Mouse (Mus musculus) embryonic stem cell, embryonic (primary cell): ENCODE results near the gene Col27a1.

Experiments
- CTCF ChIA-PET, 4 experiments: fragments of 300-600 bp in 2 of 4; fragments of 350-600 bp in 2 of 4; sonication (Branson Sonifier 250); formaldehyde crosslinking; loops; one replicate each; lab custom pipeline; 2022; ENCODE audit warnings: inconsistent platforms in 2 of 4; lab: Charles Lee
- POLR2A ChIA-PET, 4 experiments: fragments of 300-600 bp in 2 of 4; fragments of 350-600 bp in 2 of 4; sonication (Branson Sonifier 250); formaldehyde crosslinking; loops; one replicate each; lab custom pipeline; 2022; ENCODE audit warnings: antibody characterized with exemption in 4 of 4, inconsistent platforms in 1 of 4; lab: Charles Lee

Col27a1 gene

DNA sequence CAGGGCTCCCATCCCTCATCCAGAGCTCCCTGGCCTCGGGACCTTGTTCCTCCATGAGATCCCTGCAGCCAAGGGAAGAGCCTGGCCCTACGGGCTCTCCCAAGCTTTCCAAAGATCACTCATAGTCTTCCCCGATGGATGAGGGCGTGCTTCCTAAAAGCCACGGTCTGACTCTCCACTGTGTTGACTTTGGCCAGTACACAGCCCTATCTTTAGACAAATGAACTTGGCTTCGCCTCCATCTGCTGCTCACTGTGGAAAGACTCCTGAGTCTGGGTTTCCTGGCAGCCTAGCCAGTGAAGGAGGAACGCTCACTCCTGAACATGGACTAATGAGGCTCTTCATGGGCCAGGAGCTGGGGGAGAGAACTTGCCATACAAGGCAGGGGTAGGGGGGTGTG lies 65.0 kb downstream of the Col27a1 start:
- POLR2A ChIA-PET, result no interaction called here
- CTCF ChIA-PET, result interaction anchor here in 2 of 4 experiments (0.6 to 1.1 kb wide), 2 partner anchors 28 to 49 kb away, joined by 3 to 4 read pairs; no protein-coding TSS in a partner anchor

GRCm38 (mm10) chr4:63281694-63282093 lies 67.9 kb downstream of the Col27a1 start:
- ChIA-PET CTCF (interaction anchor here in 3 of 4 experiments (0.6 to 1.7 kb wide), 4 partner anchors 25 to 477 kb away, joined by 3 to 9 read pairs (median 4); no protein-coding TSS in a partner anchor), POLR2A (interaction anchor here in 1 of 4 experiments (0.7 kb wide), 1 partner anchor 9 kb away, joined by 3 read pairs; no protein-coding TSS in a partner anchor)

GRCm38 (mm10) chr4:63283319-63283718 lies 69.5 kb downstream of the Col27a1 start:
- ChIA-PET CTCF (interaction anchor here in 2 of 4 experiments (0.6 to 1.7 kb wide), 2 partner anchors 24 kb away, joined by 8 to 9 read pairs; no protein-coding TSS in a partner anchor), POLR2A (no interaction called here)

DNA sequence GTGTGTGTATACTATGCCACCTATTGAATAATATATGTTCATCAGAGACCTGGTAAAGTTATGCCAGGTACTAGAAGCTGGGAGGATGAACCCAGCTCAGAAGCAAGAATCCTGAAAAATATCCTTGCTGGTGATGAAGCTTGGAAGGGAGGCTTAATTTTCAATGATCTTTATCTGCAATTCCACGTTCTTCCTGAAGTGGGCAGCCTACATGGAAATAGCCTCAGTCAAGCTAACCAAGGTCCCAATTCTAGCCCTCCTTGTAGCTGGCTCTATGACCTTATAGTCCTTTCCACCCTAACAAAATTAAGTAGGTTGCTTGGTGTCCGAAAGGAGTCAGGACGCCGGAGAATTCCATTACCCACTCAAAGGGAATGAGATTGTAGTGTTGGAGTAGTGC lies 72.2 kb downstream of the Col27a1 start:
- CTCF ChIA-PET, result interaction anchor here (0.6 to 1.6 kb wide), 5 partner anchors 13 to 174 kb away, joined by 4 to 7 read pairs (median 5); no protein-coding TSS in a partner anchor
- POLR2A ChIA-PET, result interaction anchor here in 1 of 4 experiments (0.7 kb wide), 1 partner anchor 11 kb away, joined by 4 read pairs; no protein-coding TSS in a partner anchor

GRCm38 (mm10) chr4:63288497-63288896 lies 74.7 kb downstream of the Col27a1 start:
- ChIA-PET POLR2A (interaction anchor here in 1 of 4 experiments (0.7 kb wide), 1 partner anchor 11 kb away, joined by 3 read pairs; no protein-coding TSS in a partner anchor), CTCF (interaction anchor here (0.6 to 2.6 kb wide), 5 partner anchors 19 to 73 kb away, joined by 3 to 7 read pairs (median 5); no protein-coding TSS in a partner anchor)

GRCm38 (mm10) chr4:63290081-63290480 lies 76.3 kb downstream of the Col27a1 start:
- ChIA-PET POLR2A (no interaction called here), CTCF (interaction anchor here in 1 of 4 experiments (1.0 kb wide), 1 partner anchor 17 kb away, joined by 12 read pairs; no protein-coding TSS in a partner anchor)

DNA sequence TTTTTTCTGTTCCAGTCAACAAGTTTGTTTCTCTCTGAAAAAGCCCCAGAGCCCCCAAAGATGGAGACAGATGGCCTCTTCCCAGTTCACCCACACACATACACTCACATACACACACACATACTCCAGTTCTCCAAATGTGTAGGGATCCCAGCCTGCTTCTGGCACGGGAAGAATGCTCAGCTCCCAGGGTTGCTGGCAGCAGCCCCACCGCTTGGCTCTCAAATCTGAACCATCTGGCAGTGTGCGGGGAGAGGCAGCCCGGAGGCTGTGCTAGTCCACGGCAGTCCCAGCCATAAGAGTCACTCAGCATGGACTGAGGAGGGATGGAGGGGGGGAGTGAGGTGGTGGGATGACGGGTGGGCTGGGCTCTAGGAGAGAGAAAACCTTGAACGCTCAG lies 77.3 kb downstream of the Col27a1 start:
- ChIA-PET CTCF (interaction anchor here in 1 of 4 experiments (0.7 kb wide), 1 partner anchor 16 kb away, joined by 3 read pairs; no protein-coding TSS in a partner anchor), POLR2A (no interaction called here)

- ChIA-PET POLR2A (no interaction called here), CTCF (interaction anchor here in 1 of 4 experiments (0.7 kb wide), 1 partner anchor 15 kb away, joined by 3 read pairs; no protein-coding TSS in a partner anchor)
Measured at GRCm38 (mm10) chr4:63291658-63292057, 77.9 kb downstream of the Col27a1 start.

DNA sequence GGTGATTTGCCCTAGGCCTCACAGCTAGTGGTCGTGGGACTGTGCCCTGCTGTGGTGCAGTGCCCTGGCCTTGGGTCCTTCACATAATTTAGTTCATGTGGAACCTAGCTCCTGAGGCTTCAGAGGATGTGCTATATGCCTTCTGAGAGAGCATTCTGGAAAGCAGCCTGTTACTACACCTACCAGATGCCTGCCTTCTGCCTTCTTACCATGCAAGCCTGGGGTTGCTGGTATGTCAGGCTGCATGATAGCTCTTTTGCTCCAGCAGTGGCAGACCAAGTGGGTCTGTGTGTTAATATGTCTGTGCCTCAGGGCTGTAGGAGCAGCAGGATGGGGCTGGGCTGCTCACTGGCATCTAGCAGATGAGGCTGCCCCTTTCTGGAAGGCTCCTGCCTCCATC lies 81.8 kb downstream of the Col27a1 start:
- CTCF ChIA-PET, result interaction anchor here in 3 of 4 experiments (0.6 to 1.3 kb wide), 4 partner anchors 11 to 1369 kb away, joined by 3 read pairs; partner anchors contain the start of gene Col27a1 (in 1 of the 3)
- POLR2A ChIA-PET, result no interaction called here

- POLR2A ChIA-PET, result interaction anchor here in 1 of 4 experiments (0.6 kb wide), 1 partner anchor 551 kb away, joined by 4 read pairs; no protein-coding TSS in a partner anchor
- CTCF ChIA-PET, result interaction anchor here in 2 of 4 experiments (0.8 to 1.3 kb wide), 2 partner anchors 11 to 82 kb away, joined by 3 read pairs; partner anchors contain the start of gene Col27a1 (in 1 of the 2)
Measured at GRCm38 (mm10) chr4:63296263-63296662, 82.5 kb downstream of the Col27a1 start.

DNA sequence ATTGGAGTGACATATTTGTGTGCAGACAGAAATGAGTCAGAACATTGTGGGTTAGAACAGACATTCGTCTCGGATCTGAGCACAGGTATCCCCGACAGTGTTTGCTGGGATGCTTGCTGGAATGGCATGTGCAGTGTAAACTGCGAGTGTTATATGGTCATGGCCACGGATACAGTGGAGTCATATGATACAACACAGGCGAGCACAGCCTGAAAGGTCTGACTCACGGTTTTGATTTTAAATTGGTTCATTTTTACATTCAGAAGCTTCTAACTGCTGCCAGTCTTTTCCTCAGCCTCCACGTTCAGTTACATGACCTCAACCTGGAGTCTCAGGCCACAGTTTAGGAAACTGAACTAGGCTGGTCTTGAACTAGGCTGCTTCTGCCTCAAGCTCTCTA lies 83.1 kb downstream of the Col27a1 start:
- ChIA-PET CTCF (interaction anchor here in 2 of 4 experiments (1.2 to 2.7 kb wide), 2 partner anchors 11 kb away, joined by 3 to 12 read pairs; no protein-coding TSS in a partner anchor), POLR2A (interaction anchor here in 1 of 4 experiments (0.6 kb wide), 2 partner anchors 11 to 551 kb away, joined by 4 read pairs; no protein-coding TSS in a partner anchor)

GRCm38 (mm10) chr4:63298191-63298590 lies 84.4 kb downstream of the Col27a1 start:
- CTCF ChIA-PET, result interaction anchor here in 1 of 4 experiments (2.7 kb wide), 1 partner anchor 9 kb away, joined by 12 read pairs; no protein-coding TSS in a partner anchor

DNA sequence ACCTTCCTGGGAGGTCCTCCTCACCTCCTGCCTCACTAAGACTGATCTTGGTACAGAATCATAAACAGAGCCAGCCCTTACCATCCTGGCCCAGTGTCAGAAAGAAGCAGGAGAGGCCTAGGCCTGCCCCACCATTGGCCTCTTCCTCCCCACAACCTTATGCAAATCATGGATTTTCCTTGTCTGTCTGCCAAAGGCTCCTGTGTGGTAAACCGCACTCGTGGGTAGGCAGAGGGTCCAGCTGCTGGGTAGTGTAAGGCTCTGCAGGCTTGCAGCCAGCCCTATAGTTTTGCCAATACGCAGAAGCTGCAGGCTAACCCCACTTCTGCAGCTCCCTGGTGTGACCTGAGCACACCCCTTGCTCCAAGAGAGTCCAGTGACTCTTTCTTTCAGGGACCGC lies 88.8 kb downstream of the Col27a1 start:
- ChIA-PET CTCF (interaction anchor here in 1 of 4 experiments (0.6 kb wide), 1 partner anchor 522 kb away, joined by 3 read pairs; no protein-coding TSS in a partner anchor), POLR2A (no interaction called here)

More at GRCm38 (mm10) chr4:63298191-63298590, 84.4 kb downstream of the Col27a1 start:
- POLR2A ChIA-PET, result no interaction called here

GRCm38 (mm10) chr4:63307175-63308062 lies 93.6 kb downstream of the Col27a1 start:
- ChIA-PET POLR2A (interaction anchor here in 2 of 4 experiments (0.6 to 1.7 kb wide), 3 partner anchors 94 to 648 kb away, joined by 3 to 4 read pairs (median 3); partner anchors contain the start of genes Ambp (in 1 of the 2) and Col27a1 (in 1 of the 2)), CTCF (interaction anchor here (0.5 to 2.5 kb wide), 87 partner anchors 8 to 1098 kb away, joined by 3 to 48 read pairs (median 4); partner anchors contain the start of gene Col27a1 (in 1 of the 4))

DNA sequence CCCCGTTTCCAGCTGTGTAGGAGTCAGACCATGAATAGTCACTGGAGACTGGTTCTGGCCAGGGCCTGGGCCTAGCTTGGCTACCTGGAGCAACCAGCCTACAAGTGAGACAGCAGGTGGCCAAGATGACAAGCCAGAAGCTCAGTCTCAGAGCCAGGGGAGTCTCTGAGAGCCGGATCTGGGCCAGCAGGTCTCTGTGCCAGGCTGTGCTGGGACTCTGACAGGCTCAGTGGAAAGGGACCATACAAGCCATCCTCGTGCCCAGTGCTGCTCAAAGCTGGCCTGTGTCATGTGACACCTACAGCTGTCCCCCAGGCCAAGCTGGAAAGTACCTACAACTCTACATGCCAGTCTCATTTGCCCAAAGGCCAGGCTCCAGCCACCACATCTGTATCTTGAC lies 94.5 kb downstream of the Col27a1 start:
- ChIA-PET POLR2A (interaction anchor here in 2 of 4 experiments (1.3 to 1.7 kb wide), 2 partner anchors 95 to 154 kb away, joined by 3 to 4 read pairs; partner anchors contain the start of genes Ambp (in 1 of the 2) and Col27a1 (in 1 of the 2)), CTCF (interaction anchor here (0.6 to 2.5 kb wide), 25 partner anchors 8 to 388 kb away, joined by 3 to 48 read pairs (median 6); partner anchors contain the start of gene Col27a1 (in 1 of the 4))

- CTCF ChIA-PET, result interaction anchor here in 2 of 4 experiments (0.9 to 1.4 kb wide), 3 partner anchors 9 to 129 kb away, joined by 3 to 5 read pairs (median 4); no protein-coding TSS in a partner anchor
Measured at GRCm38 (mm10) chr4:63310247-63310855, 96.5 kb downstream of the Col27a1 start.

DNA sequence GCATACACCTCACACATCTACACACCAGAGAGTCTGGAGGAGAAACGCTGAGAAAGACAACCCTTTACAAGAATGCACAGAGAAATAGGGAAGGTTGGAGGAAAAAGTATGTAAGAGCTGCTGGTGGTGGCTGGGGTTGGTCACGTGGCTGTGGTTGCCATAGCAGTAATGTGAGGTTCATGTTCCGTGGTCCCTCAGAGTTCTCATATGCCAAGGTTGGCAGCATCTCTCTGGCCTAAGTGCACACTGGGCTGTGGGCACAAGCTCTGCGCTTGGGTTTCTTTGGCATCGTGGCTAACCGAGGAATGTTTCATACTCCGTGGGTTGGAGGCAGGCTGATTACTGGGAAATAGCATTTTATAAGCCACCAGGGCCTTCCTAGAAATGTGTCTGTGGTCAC lies 97.6 kb downstream of the Col27a1 start:
- CTCF ChIA-PET, result interaction anchor here in 1 of 4 experiments (1.9 kb wide), 1 partner anchor 96 kb away, joined by 6 read pairs; no protein-coding TSS in a partner anchor
- POLR2A ChIA-PET, result interaction anchor here in 1 of 4 experiments (1.0 kb wide), 1 partner anchor 90 kb away, joined by 3 read pairs; no protein-coding TSS in a partner anchor

More at GRCm38 (mm10) chr4:63310247-63310855, 96.5 kb downstream of the Col27a1 start:
- POLR2A ChIA-PET, result interaction anchor here in 1 of 4 experiments (0.9 to 1.0 kb wide), 2 partner anchors 23 to 89 kb away, joined by 3 read pairs; no protein-coding TSS in a partner anchor
